Mouse (Mus musculus) cerebellum, adult 9-10 months (tissue): Measurements from ENCODE around the gene Tle3.

Source experiments
- DNase-seq: peaks from one replicate; pipeline ENCODE4 v3.0.0; 2022

Gene Tle3

GRCm38 (mm10) chr9:61377706-61378479 is 5.7 kb downstream of the Tle3 start:
- peak; percentile 22 for DNase-seq

GRCm38 (mm10) chr9:61378516-61378915 is 6.3 kb downstream of the Tle3 start:
- peak; percentile 36 for DNase-seq

- no peak for DNase-seq
Observed at GRCm38 (mm10) chr9:61379016-61379634, 7.0 kb downstream of the Tle3 start.

GRCm38 (mm10) chr9:61380258-61381062 is 8.3 kb downstream of the Tle3 start:
- DNase-seq, result no peak

GRCm38 (mm10) chr9:61381063-61381408 is 8.9 kb downstream of the Tle3 start:
- no peak for DNase-seq

- no peak for DNase-seq
Observed at GRCm38 (mm10) chr9:61381445-61381844, 9.3 kb downstream of the Tle3 start.

GRCm38 (mm10) chr9:61382595-61383186 is 10.5 kb downstream of the Tle3 start:
- DNase-seq, result no peak

GRCm38 (mm10) chr9:61384101-61384500 is 11.9 kb downstream of the Tle3 start:
- no peak for DNase-seq

GRCm38 (mm10) chr9:61384646-61385443 is 12.7 kb downstream of the Tle3 start:
- no peak for DNase-seq

- no peak for DNase-seq
Observed at GRCm38 (mm10) chr9:61385753-61386152, 13.6 kb downstream of the Tle3 start.

- no peak for DNase-seq
Observed at GRCm38 (mm10) chr9:61386314-61386713, 14.1 kb downstream of the Tle3 start.

GRCm38 (mm10) chr9:61387797-61388196 is 15.6 kb downstream of the Tle3 start:
- no peak for DNase-seq

- DNase-seq, result no peak
Observed at GRCm38 (mm10) chr9:61388214-61388613, 16.0 kb downstream of the Tle3 start.

- no peak for DNase-seq
Observed at GRCm38 (mm10) chr9:61388689-61389403, 16.7 kb downstream of the Tle3 start.

- DNase-seq, result no peak
Observed at GRCm38 (mm10) chr9:61389404-61389701, 17.2 kb downstream of the Tle3 start.

- DNase-seq, result no peak
Observed at GRCm38 (mm10) chr9:61391570-61392337, 19.6 kb downstream of the Tle3 start.

- no peak for DNase-seq
Observed at GRCm38 (mm10) chr9:61392338-61392620, 20.1 kb downstream of the Tle3 start.

- no peak for DNase-seq
Observed at GRCm38 (mm10) chr9:61393161-61393560, 21.0 kb downstream of the Tle3 start.

GRCm38 (mm10) chr9:61393847-61394246 is 21.7 kb downstream of the Tle3 start:
- no peak for DNase-seq

GRCm38 (mm10) chr9:61395071-61395470 is 22.9 kb downstream of the Tle3 start:
- no peak for DNase-seq

GRCm38 (mm10) chr9:61396474-61396873 is 24.3 kb downstream of the Tle3 start:
- no peak for DNase-seq

- no peak for DNase-seq
Observed at GRCm38 (mm10) chr9:61397130-61397529, 25.0 kb downstream of the Tle3 start.
